Mouse (Mus musculus): ENCODE data around the gene Vgll4.

GRCm38 (mm10) chr6:114866078-114866477 is 103.7 kb downstream of the Vgll4 start:
- no peak for TF ChIP-seq POLR2A (IDR thresholded peaks at IDR 0.05; ENCODE audit: low read depth, low read length)
- TF ChIP-seq CTCF (IDR thresholded peaks at IDR 0.05; ENCODE audit: extremely low read depth, insufficient read depth, insufficient read length, insufficient replicate concordance), result no peak
